Mouse (Mus musculus) stomach, postnatal 0 days (tissue): ENCODE measurements around the gene Grip2. TPM values are rescaled to one million over a fixed set of nuclear protein-coding genes. Genes with fewer than 3 reads are reported as not detected.

Experiments
- ATAC-seq: fragments of 200-750 bp; cut with Nextera tagmentation; 2 replicates; pipeline ENCODE4 v1.8.0; 2017; ENCODE audit not compliant: low FRiP score, low TSS enrichment
- DNase-seq: peaks from one replicate; pipeline ENCODE4 v3.0.0-alpha.2; 2016; ENCODE audit warnings: low spot score
- H3K27ac ChIP-seq: fragments of 300-500 bp; sonication (generic); replicated peaks from 2 replicates; pipeline ENCODE4 v1.5.1; 2014; ENCODE audit warnings: mild to moderate bottlenecking, control low read depth
- H3K27me3 ChIP-seq: fragments of 300-500 bp; sonication (generic); 2 replicates; pipeline ENCODE4 v1.6.1; 2014; ENCODE audit warnings: low read length; ENCODE audit not compliant: control insufficient read depth, insufficient read depth
- H3K36me3 ChIP-seq: fragments of 300-500 bp; sonication (generic); 2 replicates; pipeline ENCODE4 v1.6.1; 2014; ENCODE audit warnings: low read length, mixed read lengths; ENCODE audit not compliant: control insufficient read depth, insufficient read depth
- H3K4me1 ChIP-seq: fragments of 300-500 bp; sonication (generic); replicated peaks from 2 replicates; pipeline ENCODE4 v1.6.1; 2014; ENCODE audit warnings: antibody characterized with exemption; ENCODE audit not compliant: control insufficient read depth, insufficient read depth
- H3K4me2 ChIP-seq: fragments of 300-500 bp; sonication (generic); replicated peaks from 2 replicates; pipeline ENCODE4 v1.6.1; 2014; ENCODE audit warnings: low read depth, mild to moderate bottlenecking, control low read depth, moderate library complexity
- H3K4me3 ChIP-seq: fragments of 300-500 bp; sonication (generic); 2 replicates; pipeline ENCODE4 v1.5.1; 2014; ENCODE audit warnings: low read depth, low read length, control low read depth
- H3K9ac ChIP-seq: fragments of 300-500 bp; sonication (generic); 2 replicates; pipeline ENCODE4 v1.6.1; 2014; ENCODE audit warnings: mild to moderate bottlenecking, low read length, control low read depth, mixed read lengths
- H3K9me3 ChIP-seq: fragments of 300-500 bp; sonication (generic); 2 replicates; pipeline ENCODE4 v1.6.1; 2016; ENCODE audit warnings: low read length; ENCODE audit not compliant: control insufficient read depth
- CTCF ChIP-seq: IDR thresholded peaks from 2 replicates; pipeline ENCODE4 v1.5.1; 2016; ENCODE audit warnings: antibody characterized with exemption, low read depth, mild to moderate bottlenecking, moderate library complexity
- EP300 ChIP-seq: optimal IDR thresholded peaks from 2 replicates; pipeline ENCODE3; 2016; ENCODE audit warnings: antibody characterized with exemption
- WGBS: fragments of 180-500 bp; shearing (Covaris S2); extraction: QIAGEN DNeasy Blood & Tissue Kit; methylation state at CpG from one replicate; pipeline ENCODE4 v1.1.7; 2014; 5-methylcytosine and 5-hydroxymethylcytosine counted together
- polyA plus RNA-seq: library from polyadenylated mRNA; unstranded; fragments of >200 nt; fragmentation: Nextera tagmentation; extraction: Ambion mirVana; gene quantifications from 2 replicates; pipeline ENCODE4 v1.2.1, GENCODE M21; 2015

The Grip2 gene
- polyA plus RNA-seq: 0.24 and 0.41 TPM in 2 replicates

DNA sequence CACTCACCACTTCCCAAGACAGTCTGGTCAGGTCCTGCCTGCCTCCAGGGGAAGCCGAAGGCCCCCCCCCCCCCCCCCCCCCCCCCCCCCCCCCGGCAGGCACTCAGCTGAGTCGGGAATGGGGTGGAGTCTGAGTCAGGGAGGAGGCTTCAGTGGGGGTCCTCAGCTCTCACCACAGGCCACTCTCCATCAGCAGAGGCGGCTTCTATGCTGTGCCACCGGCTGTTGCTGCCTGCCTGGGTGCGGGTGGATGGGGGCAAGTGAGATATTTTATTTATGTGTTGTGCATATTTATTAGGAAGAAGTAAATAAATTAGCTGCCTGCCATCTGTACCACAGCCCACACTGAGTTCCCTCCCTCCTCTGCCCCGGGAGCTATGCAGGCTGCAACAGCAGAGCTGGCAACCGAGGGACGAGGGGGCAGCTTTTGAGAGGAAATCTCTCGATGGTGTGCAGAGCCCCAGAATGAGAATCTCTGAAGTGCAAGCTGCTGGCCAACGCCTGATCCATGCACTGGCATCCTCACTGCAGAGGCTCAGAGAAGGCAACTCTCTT, at the start of gene Grip2:
TSS of gene Grip2 (minus strand) at position 235 of the 555 bp plus-strand sequence.
- DNase-seq (no peak), ATAC-seq (no peak)
- H3K4me3 ChIP-seq: no peak within 1 kb of the TSS
- WGBS: 47% methylated on average over 9 of the region's 11 CpGs
- TF ChIP-seq EP300 (no peak), CTCF (no peak)
- H3K4me1 ChIP-seq: no peaks in the 10 kb centered on the region
- H3K27ac ChIP-seq: no peak within 1 kb of the TSS
- no peaks in the 10 kb centered on the region for H3K36me3 ChIP-seq
- no peak within 1 kb of the TSS for H3K9ac ChIP-seq
- no peaks in the 10 kb centered on the region for H3K27me3 ChIP-seq
- H3K4me2 ChIP-seq: no peak within 1 kb of the TSS
- H3K9me3 ChIP-seq: no peaks in the 10 kb centered on the region

DNA sequence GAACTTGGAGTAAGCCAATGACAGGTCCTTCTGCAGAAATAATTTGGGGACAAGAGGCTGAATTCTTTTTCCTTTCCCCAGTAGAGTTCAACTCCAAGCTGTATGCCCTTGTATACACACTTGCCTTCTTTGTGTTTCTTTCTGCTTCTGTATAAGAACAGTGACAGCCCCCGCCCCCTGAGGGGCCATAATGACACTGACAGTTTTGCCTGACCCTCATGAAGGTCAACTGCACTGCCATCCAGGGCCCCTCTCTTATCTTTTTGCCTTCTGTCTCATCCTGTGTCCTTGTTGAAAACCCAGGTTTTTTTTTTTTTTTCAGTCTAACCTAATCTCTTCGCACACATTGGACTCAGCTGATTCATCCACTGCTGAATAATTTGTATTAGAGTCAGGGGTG, 45.7 kb upstream of the Grip2 start:
- WGBS: 38% methylated on average over 2 of the region's 2 CpGs
- no peak overlapping the region for H3K4me3 ChIP-seq
- H3K36me3 ChIP-seq: no peaks in the 10 kb centered on the region
- ATAC-seq (no peak), DNase-seq (no peak)
- no peak overlapping the region for H3K9ac ChIP-seq
- TF ChIP-seq EP300: no peak
- TF ChIP-seq CTCF: no peak
- no peaks in the 10 kb centered on the region for H3K9me3 ChIP-seq
- no peaks in the 10 kb centered on the region for H3K27me3 ChIP-seq
- H3K27ac ChIP-seq: no peak overlapping the region
- no peak overlapping the region for H3K4me2 ChIP-seq
- H3K4me1 ChIP-seq: no peaks in the 10 kb centered on the region

DNA sequence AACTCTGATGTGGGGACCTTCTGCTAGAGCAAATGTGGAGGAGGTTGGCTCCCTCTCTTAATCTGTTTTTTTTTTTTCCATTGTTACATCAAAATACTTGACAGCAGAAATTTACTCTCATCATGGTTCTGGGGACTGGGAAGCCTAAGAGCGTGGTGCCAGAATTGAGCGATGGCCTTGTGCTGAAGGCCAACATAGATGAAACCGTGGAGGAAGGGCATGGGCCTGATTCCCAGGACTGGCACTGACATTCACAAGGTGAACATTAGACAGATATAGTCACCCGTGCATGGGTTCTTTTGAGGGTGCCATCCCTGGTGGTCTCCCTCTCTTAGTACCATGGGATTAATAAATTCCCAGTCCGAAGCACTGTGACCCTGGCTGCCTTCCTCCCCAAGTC, 41.0 kb upstream of the Grip2 start:
- 85% methylated on average over 5 of the region's 5 CpGs for WGBS
- TF ChIP-seq EP300: no peak
- no peaks in the 10 kb centered on the region for H3K36me3 ChIP-seq

DNA sequence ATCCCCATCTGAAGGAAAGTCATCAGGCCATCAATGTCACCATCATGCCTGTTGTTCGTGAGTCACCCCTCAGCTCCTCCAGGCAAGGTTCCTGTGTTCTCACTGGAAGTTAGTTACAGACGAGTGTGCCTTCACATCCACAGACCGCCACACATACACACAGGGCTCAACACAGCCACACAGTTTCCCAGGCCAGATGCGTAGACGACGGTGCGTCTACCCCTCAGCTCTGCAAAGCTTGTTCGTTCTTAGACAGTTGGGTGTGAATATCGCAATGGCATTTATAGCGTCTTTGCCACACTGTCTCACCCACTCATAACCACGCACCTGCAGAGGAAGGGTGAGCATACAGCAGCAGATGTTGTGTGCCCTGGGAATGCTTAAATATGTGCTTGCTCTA, 38.6 kb upstream of the Grip2 start:
- Histone ChIP-seq H3K9ac (no peak overlapping the region), H3K27ac (no peak overlapping the region), H3K4me3 (no peak overlapping the region), H3K36me3 (no peaks in the 10 kb centered on the region), H3K4me2 (no peak overlapping the region), H3K27me3 (no peaks in the 10 kb centered on the region), H3K4me1 (no peaks in the 10 kb centered on the region), H3K9me3 (no peaks in the 10 kb centered on the region)
- ATAC-seq: no peak
- 87% methylated on average over 11 of the region's 11 CpGs for WGBS
- no peak for DNase-seq
- TF ChIP-seq EP300: no peak
- TF ChIP-seq CTCF: no peak

More for the DNA sequence above, 41.0 kb upstream of the Grip2 start:
- Histone ChIP-seq H3K4me2 (no peak overlapping the region), H3K9ac (no peak overlapping the region), H3K4me1 (no peaks in the 10 kb centered on the region), H3K27ac (no peak overlapping the region), H3K27me3 (no peaks in the 10 kb centered on the region), H3K4me3 (no peak overlapping the region), H3K9me3 (no peaks in the 10 kb centered on the region)
- DNase-seq (no peak), ATAC-seq (no peak)

DNA sequence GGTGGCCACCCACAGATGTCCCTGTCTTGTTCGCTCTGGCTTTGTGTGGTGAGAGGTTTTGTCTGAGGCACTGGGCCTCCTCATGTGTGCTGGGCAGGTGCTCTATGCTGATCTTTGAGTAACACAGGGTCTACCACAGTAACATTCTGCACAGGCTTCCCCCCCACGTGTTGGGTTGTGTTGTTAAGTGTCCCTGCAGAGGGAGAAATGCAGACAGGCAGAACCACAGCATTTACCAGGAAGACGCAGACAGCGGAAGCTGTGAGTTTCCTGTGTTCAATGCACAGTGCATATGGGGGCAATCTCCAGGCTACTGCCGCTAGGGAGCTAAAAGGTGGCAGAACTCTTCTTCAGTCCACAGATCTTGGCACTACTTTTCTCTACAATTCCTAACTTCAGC, 37.5 kb upstream of the Grip2 start:
- no peak overlapping the region for H3K4me2 ChIP-seq
- no peak overlapping the region for H3K4me3 ChIP-seq
- H3K36me3 ChIP-seq: no peaks in the 10 kb centered on the region
- no peak for TF ChIP-seq CTCF
- no peaks in the 10 kb centered on the region for H3K9me3 ChIP-seq
- ATAC-seq: no peak
- 66% methylated on average over 5 of the region's 5 CpGs for WGBS
- no peak for DNase-seq
- H3K9ac ChIP-seq: no peak overlapping the region
- H3K4me1 ChIP-seq: no peaks in the 10 kb centered on the region
- no peak overlapping the region for H3K27ac ChIP-seq
- no peaks in the 10 kb centered on the region for H3K27me3 ChIP-seq

DNA sequence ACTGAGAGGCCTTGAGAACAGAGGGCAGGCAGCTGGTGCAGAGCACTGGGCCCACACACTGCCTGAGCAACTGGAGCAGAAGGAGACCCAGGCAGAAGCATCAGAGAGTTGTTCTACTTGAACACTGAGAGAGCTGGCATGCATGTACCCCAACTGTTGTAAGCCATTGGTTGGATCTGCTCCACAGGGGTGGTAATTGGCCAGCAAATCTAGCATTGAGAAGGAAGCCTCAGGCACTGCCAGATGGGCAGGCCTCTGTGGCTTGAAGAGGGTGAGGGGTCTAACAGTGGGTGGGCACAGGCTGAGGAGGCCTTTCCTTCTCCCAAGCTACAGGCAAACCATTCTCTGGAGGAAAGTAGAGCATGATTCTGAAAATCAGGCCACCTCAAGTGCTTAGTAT, 35.8 kb upstream of the Grip2 start:
- ATAC-seq: no peak
- no peak overlapping the region for H3K4me3 ChIP-seq
- H3K4me1 ChIP-seq: no peaks in the 10 kb centered on the region
- no peak for DNase-seq
- no peak for TF ChIP-seq EP300
- TF ChIP-seq CTCF: no peak
- H3K9me3 ChIP-seq: no peaks in the 10 kb centered on the region
- no peaks in the 10 kb centered on the region for H3K36me3 ChIP-seq
- H3K27ac ChIP-seq: no peak overlapping the region
- no peak overlapping the region for H3K4me2 ChIP-seq
- no peaks in the 10 kb centered on the region for H3K27me3 ChIP-seq
- H3K9ac ChIP-seq: no peak overlapping the region
